Mouse (Mus musculus): Measurements from ENCODE around the gene Tbc1d13.

GRCm38 (mm10) chr2:30164340-30164932, 30.9 kb downstream of the Tbc1d13 start:
- TF ChIP-seq CTCF (IDR thresholded peaks at IDR 0.05; ENCODE audit: control insufficient read depth, insufficient read depth, insufficient replicate concordance, low read depth, low read length) (no peak), POLR2A (IDR thresholded peaks at IDR 0.05; ENCODE audit: control insufficient read depth, low read depth, low read length) (no peak)
